Mouse (Mus musculus) adrenal gland, postnatal 25 days (tissue): ENCODE data around the gene Dnaja4. TPM values are rescaled to one million over a fixed set of nuclear protein-coding genes. Genes with fewer than 3 reads are reported as not detected.
A peak's percentile ranks its signal among the peaks of the same experiment; 100 is the strongest.
"Not testable (repeated sequence)": the region's sequence is repeated elsewhere in the genome, so short reads cannot be mapped to it uniquely, and the experiment has no call there.

Experiments
- DNase-seq: peaks from one replicate; pipeline ENCODE4 v3.0.0; 2021; ENCODE audit warnings: mixed read lengths
- long read RNA-seq: library from polyadenylated mRNA; stranded (forward); transcript quantifications from one replicate; pipeline ENCODE4 v2.0.0, GENCODE M21; 2021
- total RNA-seq: library from RNA; stranded (reverse); gene quantifications from 2 replicates; pipeline ENCODE4 v1.2.3, GENCODE M21; 2021

Dnaja4 gene
- total RNA-seq = 16.7 and 23.1 TPM in 2 replicates
- long read RNA-seq, transcript Dnaja4-201 (7 exons, 3,003 nt) = major isoform, 20 of 23 reads
- long read RNA-seq, partial matches to known transcripts = 2 of 23 reads
- long read RNA-seq, other reads (novel, unspliced or antisense) = 1 of 23 reads

- no peak for DNase-seq
Measured at GRCm38 (mm10) chr9:54698318-54699086, at the start of gene Dnaja4. Gene Dnaja4, plus strand, starts transcription at chr9:54698873.

- DNase-seq = no peak
Measured at GRCm38 (mm10) chr9:54649360-54649759, 49.3 kb upstream of the Dnaja4 start.

GRCm38 (mm10) chr9:54652778-54653177 lies 45.9 kb upstream of the Dnaja4 start:
- no peak for DNase-seq

GRCm38 (mm10) chr9:54655846-54656245 lies 42.8 kb upstream of the Dnaja4 start:
- no peak for DNase-seq

GRCm38 (mm10) chr9:54656402-54656801 lies 42.3 kb upstream of the Dnaja4 start:
- no peak for DNase-seq

GRCm38 (mm10) chr9:54658773-54659172 lies 39.9 kb upstream of the Dnaja4 start:
- DNase-seq = no peak

GRCm38 (mm10) chr9:54661605-54662377 lies 36.9 kb upstream of the Dnaja4 start, which contains the start of gene Acsbg1:
Gene Acsbg1, minus strand, starts transcription at chr9:54661870.
- DNase-seq = peak; percentile 54

GRCm38 (mm10) chr9:54664358-54664757 lies 34.3 kb upstream of the Dnaja4 start:
- no peak for DNase-seq

GRCm38 (mm10) chr9:54666116-54666515 lies 32.6 kb upstream of the Dnaja4 start:
- DNase-seq = no peak

- no peak for DNase-seq
Measured at GRCm38 (mm10) chr9:54668455-54668854, 30.2 kb upstream of the Dnaja4 start.

GRCm38 (mm10) chr9:54671962-54672361 lies 26.7 kb upstream of the Dnaja4 start:
- peak; percentile 30 for DNase-seq

- DNase-seq = no peak
Measured at GRCm38 (mm10) chr9:54673887-54674286, 24.8 kb upstream of the Dnaja4 start.

GRCm38 (mm10) chr9:54676531-54676986 lies 22.1 kb upstream of the Dnaja4 start:
- DNase-seq = peak; percentile 73

- DNase-seq = no peak
Measured at GRCm38 (mm10) chr9:54682846-54683245, 15.8 kb upstream of the Dnaja4 start.

GRCm38 (mm10) chr9:54683814-54684605 lies 14.7 kb upstream of the Dnaja4 start:
- DNase-seq = no peak

GRCm38 (mm10) chr9:54687246-54688236 lies 11.1 kb upstream of the Dnaja4 start:
- DNase-seq = no peak

GRCm38 (mm10) chr9:54689446-54689845 lies 9.2 kb upstream of the Dnaja4 start:
- no peak for DNase-seq

- DNase-seq = not testable (repeated sequence)
Measured at GRCm38 (mm10) chr9:54690697-54691096, 8.0 kb upstream of the Dnaja4 start.

- peak; percentile 40 for DNase-seq
Measured at GRCm38 (mm10) chr9:54691241-54691805, 7.3 kb upstream of the Dnaja4 start.

- no peak for DNase-seq
Measured at GRCm38 (mm10) chr9:54699087-54699344, 343 bp downstream of the Dnaja4 start.
